Mouse (Mus musculus): Measurements from ENCODE around the gene Becn1. TPM values are rescaled to one million over a fixed set of nuclear protein-coding genes. Genes with fewer than 3 reads are reported as not detected.
A peak's percentile ranks its signal among the peaks of the same experiment; 100 is the strongest.

Becn1 gene
- polyA plus RNA-seq, 1 experiment from 2014 or later: 128 TPM

DNA sequence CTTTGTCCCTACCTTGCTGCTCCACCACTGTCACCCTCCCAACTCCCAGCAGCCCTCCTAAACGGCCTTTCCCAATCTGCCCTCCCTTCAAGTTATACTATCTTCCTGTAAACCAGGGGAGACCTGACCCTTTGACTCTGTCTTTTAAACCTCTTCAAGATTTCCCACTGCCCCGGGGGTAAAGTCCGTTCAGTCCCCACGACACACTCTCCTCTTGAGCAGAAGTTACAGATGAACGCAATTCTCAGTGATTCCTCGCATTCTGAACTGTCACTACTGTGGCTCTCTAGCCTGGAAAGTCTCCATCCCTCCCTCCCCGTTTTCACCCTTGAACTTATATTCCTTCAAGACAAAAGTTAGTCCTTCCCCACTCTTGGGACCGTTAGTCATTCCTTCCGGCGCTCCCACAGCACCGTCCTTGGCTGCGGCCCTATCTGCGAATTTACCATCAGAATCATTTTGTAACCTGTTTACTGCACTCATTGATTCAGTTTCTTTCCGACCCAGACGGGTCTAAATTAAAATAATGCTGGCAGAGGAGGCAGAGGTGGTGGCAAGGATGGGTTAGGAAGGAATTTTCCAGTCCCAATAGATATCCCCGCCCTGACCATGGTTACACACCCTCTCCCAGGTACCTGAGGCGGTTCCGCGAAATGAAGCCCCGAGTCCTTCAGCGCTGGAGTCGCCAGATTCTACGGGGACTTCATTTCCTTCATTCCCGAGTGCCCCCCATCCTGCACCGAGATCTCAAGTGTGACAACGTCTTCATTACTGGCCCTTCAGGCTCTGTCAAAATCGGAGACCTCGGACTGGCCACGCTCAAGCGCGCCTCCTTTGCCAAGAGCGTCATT lies 38.7 kb downstream of the Becn1 start:
- Histone ChIP-seq H3K4me3 (peak overlapping the region; percentile 75), H3K4me1 (peaks cover 68% of the 10 kb centered on the region), H3K27me3 (replicated peaks) (peaks cover 58% of the 10 kb centered on the region), H3K4me2 (peak overlapping the region; percentile 99), H3K9ac (peak overlapping the region; percentile 54), H3K9me3 (no peaks in the 10 kb centered on the region), H3K27ac (replicated peaks) (no peak overlapping the region), H3K36me3 (peaks cover 11% of the 10 kb centered on the region; the same call in 1 of the 2 replicates)
- no peak for ATAC-seq (ENCODE audit: extremely low read depth, insufficient number of reproducible peaks, low FRiP score, low TSS enrichment)
- WGBS: 10% methylated on average over 32 of the region's 32 CpGs

DNA sequence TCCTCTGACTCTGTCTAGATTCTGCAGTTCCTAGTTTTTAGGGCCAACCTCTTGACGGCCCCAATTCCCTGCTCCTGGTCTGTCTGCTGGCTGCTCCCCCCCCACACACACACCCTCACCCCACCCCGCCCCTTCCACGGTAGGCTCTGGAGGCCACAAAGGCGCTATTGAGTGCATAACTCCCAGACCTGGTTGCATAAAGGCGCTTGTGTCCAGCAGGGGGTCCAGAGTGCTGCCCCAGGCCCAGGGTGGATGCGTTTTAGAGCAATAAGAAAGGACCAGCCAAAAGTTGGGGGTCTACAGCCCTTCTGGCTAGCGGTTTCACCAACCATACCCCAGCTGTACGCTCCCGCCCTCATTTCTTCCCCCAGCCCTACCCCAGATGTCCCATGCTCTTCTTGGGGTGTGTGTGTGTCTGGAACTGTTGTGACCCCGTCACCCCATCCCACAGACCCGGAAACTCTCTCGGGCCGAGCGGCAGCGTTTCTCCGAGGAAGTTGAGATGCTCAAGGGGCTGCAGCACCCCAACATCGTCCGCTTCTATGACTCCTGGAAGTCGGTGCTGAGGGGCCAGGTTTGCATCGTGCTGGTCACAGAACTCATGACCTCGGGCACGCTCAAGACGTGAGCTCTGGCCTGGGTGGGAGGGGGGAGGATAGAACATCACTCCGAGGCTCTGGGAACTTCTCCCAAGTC lies 39.7 kb downstream of the Becn1 start:
- Histone ChIP-seq H3K4me1 (peaks cover 77% of the 10 kb centered on the region), H3K9me3 (no peaks in the 10 kb centered on the region), H3K36me3 (peaks cover 18% of the 10 kb centered on the region), H3K4me2 (peak overlapping the region; percentile 99), H3K27ac (replicated peaks) (no peak overlapping the region), H3K4me3 (peak overlapping the region; percentile 75), H3K27me3 (replicated peaks) (peaks cover 53% of the 10 kb centered on the region), H3K9ac (peak overlapping the region; percentile 88)
- ATAC-seq (ENCODE audit: extremely low read depth, insufficient number of reproducible peaks, low FRiP score, low TSS enrichment): no peak
- WGBS: 3% methylated on average over 24 of the region's 24 CpGs

DNA sequence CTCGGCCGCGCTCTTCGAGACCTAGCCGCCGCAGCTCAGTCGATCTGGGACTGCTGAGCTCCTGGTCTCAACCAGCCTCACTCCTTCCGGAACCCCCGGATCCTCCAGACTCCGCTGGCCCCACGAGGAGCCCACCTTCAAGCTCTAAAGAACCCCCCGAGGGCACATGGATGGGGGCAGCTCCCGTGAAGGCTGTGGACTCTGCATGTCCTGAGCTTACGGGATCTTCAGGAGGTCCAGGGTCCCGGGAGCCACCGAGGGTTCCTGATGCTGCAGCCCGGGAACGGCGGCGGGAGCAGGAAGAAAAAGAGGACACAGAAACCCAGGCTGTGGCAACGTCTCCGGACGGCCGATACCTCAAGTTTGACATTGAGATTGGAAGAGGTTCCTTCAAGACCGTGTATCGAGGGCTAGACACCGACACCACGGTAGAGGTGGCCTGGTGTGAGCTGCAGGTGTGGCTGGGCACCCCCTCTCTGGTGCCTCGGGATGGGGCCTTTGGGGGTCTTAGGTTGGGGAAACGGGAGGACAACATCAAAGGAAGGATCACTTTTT lies 41.2 kb downstream of the Becn1 start:
- under 1% methylated on average over 30 of the region's 30 CpGs for WGBS
- Histone ChIP-seq H3K9ac (peak overlapping the region; percentile 88), H3K27ac (replicated peaks) (peak overlapping the region; percentile 90), H3K4me2 (peak overlapping the region; percentile 99), H3K4me3 (peak overlapping the region; percentile 75), H3K36me3 (peaks cover 18% of the 10 kb centered on the region), H3K9me3 (no peaks in the 10 kb centered on the region), H3K4me1 (peaks cover 87% of the 10 kb centered on the region), H3K27me3 (replicated peaks) (peaks cover 39% of the 10 kb centered on the region)
- ATAC-seq (ENCODE audit: extremely low read depth, insufficient number of reproducible peaks, low FRiP score, low TSS enrichment): no peak

DNA sequence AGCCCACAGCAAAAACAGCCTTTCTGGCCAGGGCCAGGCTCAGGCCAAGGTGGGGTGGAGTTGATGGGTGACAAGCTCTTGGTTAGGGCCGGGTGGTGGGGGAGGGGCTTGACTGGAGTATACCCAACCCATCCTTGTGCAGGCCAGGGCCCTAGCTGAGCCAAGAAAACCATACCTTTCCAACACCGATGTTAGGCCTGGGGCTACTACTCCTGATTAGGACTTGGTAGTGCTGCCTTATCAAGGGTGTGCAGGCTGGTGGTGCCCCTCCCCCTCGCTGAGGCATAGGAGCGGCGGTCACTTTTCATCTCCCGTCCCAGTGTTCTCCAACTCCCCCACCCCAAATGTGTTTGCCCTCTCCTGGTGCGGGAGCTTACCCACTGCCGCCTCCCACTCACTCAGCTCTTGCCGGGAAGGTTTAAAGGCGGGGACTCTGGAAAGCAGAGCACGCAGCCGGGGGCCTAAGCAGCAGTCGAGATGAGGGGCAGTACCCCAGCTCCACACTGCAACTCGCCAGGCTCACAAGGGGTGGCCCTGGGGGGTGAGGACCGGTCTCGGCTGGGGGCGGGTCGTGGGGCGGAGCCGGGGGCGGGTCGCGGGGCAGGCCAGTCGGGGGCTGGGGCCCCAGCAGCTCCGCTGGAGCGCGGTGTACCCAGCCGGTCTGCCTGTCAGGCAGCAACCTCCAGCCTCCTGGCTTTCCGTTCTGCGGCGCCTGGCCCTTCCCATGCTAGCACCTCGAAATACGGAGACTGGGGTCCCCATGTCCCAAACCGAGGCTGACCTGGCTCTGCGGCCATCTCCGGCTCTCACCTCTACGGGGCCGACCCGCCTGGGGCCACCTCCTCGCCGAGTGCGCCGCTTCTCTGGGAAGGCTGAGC lies 41.9 kb downstream of the Becn1 start, which contains the start of gene Wnk4:
Gene Wnk4 (plus strand): TSS at position 620 of the 878 bp plus-strand sequence.
- Histone ChIP-seq H3K36me3 (peaks cover 18% of the 10 kb centered on the region), H3K4me3 (peak within 1 kb of the TSS; percentile 75), H3K9ac (peak within 1 kb of the TSS; percentile 88), H3K4me1 (peaks cover 86% of the 10 kb centered on the region), H3K9me3 (no peaks in the 10 kb centered on the region), H3K27ac (replicated peaks) (peak within 1 kb of the TSS; percentile 90), H3K4me2 (peak within 1 kb of the TSS; percentile 99), H3K27me3 (replicated peaks) (peaks cover 32% of the 10 kb centered on the region)
- WGBS: 1% methylated on average over 43 of the region's 43 CpGs
- ATAC-seq (ENCODE audit: extremely low read depth, insufficient number of reproducible peaks, low FRiP score, low TSS enrichment): peak; percentile 81

DNA sequence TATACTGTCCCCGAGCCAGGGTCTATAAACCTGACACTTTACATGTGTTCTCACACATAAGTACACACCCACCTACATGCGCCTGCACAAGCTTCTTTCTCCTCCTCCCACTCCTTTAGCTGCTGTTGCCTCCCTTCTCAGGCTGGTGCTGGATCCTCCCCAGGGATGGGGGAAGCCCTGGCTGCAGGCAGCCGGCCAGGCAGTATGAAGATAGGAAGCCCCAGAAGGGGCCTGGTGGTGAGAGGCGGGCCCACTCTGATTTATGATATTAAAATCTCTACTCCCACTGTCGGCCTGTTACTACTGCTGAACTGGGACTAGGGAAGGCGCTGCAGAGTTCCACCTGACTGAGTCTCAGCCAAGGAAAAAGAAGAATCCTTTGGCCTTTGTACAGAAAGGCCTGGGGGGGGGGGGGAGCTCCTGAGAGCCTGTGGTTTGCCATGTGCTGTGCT lies 42.8 kb downstream of the Becn1 start:
- WGBS: 27% methylated on average over 6 of the region's 6 CpGs
- peak overlapping the region; percentile 75 for H3K4me3 ChIP-seq
- peaks cover 18% of the 10 kb centered on the region for H3K36me3 ChIP-seq
- peaks cover 87% of the 10 kb centered on the region for H3K4me1 ChIP-seq
- peaks cover 24% of the 10 kb centered on the region for H3K27me3 ChIP-seq (replicated peaks)
- H3K27ac ChIP-seq (replicated peaks): peak overlapping the region; percentile 90
- H3K4me2 ChIP-seq: peak overlapping the region; percentile 99
- H3K9ac ChIP-seq: peak overlapping the region; percentile 88
- ATAC-seq (ENCODE audit: extremely low read depth, insufficient number of reproducible peaks, low FRiP score, low TSS enrichment): no peak
- no peaks in the 10 kb centered on the region for H3K9me3 ChIP-seq

DNA sequence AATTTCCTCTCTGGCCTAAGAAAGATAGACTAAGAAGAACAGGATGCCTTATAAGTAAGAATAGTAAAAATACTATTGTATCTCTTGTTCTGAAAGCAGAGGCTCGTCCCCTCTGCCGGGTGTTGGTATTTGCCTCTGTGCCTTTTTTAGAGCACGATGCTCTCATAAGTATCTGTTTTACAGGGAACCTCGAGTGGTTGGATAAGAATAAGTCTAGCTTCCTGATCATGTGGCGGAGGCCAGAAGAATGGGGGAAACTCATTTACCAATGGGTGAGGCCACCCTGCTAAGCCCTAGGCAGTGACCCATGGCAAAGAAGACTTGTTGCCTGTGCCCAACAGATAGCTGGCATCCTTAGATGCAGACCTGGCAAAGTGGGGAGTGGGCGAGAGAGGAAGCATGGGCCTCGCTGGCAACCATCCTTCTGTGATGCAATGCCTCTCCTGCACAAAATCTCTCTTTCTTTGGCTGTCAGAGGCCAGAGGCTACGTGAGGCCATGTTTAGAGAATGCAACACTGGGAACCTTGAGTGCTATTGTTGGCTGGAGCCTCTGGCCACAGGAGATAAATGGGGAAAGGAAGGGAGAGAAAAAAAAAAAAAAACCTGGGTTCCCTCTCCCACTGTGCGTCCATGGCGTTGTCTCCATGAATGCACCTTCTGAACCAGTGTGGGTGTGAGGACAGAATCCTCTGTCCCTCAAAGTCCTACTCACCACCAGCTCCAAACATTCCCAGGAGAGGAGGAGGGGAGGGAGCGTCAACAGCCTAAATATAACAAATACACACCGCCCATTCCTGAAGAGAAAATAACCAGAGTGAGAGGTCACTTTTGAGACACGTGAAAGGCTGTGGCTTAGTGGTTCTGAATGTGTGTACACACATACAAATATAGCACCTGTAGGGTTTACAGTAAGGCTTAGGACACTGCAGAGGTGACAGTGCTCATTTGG lies 46.0 kb downstream of the Becn1 start:
- 0 out of 2 replicates have a peak overlapping the region, but pooled peaks have one; percentile 20 for H3K9ac ChIP-seq
- ATAC-seq (ENCODE audit: extremely low read depth, insufficient number of reproducible peaks, low FRiP score, low TSS enrichment): no peak
- peaks cover 18% of the 10 kb centered on the region for H3K36me3 ChIP-seq
- 54% methylated on average over 13 of the region's 13 CpGs for WGBS
- no peaks in the 10 kb centered on the region for H3K27me3 ChIP-seq (replicated peaks)
- no peak overlapping the region for H3K4me3 ChIP-seq
- H3K4me2 ChIP-seq: 0 out of 2 replicates have a peak overlapping the region, but pooled peaks have one; percentile 10
- no peaks in the 10 kb centered on the region for H3K9me3 ChIP-seq
- H3K27ac ChIP-seq (replicated peaks): peak overlapping the region; percentile 83
- H3K4me1 ChIP-seq: peaks cover 70% of the 10 kb centered on the region

DNA sequence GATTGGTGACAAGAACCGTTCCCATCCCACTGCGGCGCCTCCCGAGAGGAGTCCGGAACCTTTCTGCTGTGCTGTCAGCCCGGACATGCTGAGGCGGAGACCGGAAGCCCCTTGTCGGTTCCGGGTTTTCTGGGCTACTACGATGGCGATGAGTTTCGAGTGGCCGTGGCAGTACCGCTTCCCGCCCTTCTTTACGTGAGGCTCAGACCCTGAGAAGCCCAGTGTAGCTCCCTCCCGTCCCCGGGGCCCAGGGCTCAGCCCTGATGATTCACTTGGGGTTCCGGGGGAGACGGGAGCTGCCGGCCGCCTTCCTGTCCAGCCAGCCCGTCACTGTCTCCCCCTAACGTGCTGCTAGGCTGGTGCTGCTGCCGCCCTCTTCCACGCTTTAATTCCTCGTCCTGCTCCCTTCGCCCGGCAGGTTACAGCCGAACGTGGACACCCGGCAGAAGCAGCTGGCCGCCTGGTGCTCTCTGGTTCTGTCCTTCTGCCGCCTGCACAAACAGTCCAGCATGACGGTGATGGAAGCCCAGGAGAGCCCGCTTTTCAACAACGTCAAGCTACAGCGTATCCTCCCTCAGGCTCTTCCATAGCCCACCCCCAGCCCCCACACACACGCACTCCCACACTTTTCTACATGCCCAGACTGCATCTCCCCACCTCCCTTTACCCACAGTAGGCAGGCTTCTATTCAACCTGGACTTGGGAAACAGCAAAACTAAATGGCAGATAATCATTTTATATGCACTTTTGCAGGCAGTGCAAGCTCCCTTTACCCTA lies 48.3 kb downstream of the Becn1 start, which contains the start of gene Vps25:
Gene Vps25 (plus strand): TSS at position 95 of the 777 bp plus-strand sequence.
- peak; percentile 63 for ATAC-seq (ENCODE audit: extremely low read depth, insufficient number of reproducible peaks, low FRiP score, low TSS enrichment)
- Histone ChIP-seq H3K4me1 (peaks cover 55% of the 10 kb centered on the region), H3K27ac (replicated peaks) (peak within 1 kb of the TSS; percentile 95), H3K9ac (peak within 1 kb of the TSS; percentile 96), H3K4me2 (peak within 1 kb of the TSS; percentile 91), H3K9me3 (no peaks in the 10 kb centered on the region), H3K36me3 (peaks cover 16% of the 10 kb centered on the region), H3K27me3 (replicated peaks) (0 out of 2 replicates have a peak, but pooled peaks cover 3% of the 10 kb centered on the region), H3K4me3 (peak within 1 kb of the TSS; percentile 94)
- WGBS: 0% methylated on average over 40 of the region's 40 CpGs

DNA sequence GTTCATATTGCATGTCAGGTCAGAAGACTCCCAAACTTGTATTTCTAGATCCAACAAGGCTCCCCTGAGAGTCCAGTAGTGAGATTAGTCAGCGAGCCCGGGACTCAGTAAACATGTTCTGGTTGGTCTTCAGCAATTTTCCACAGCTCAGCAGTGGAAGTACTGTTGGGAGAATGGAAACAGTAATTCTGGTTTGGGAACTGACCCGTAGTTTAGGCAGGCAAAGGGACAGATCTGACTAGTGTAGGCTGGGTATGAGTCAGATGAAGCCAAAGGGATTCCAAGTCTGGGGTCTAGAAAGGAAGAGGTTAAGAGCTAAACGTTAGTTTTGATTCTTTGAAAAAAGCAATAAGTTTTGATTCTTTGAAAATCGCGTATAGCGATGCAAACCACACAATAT lies 49.1 kb downstream of the Becn1 start:
- peak overlapping the region; percentile 91 for H3K4me2 ChIP-seq
- peak overlapping the region; percentile 96 for H3K9ac ChIP-seq
- peaks cover 9% of the 10 kb centered on the region for H3K27me3 ChIP-seq (replicated peaks)
- no peak for ATAC-seq (ENCODE audit: extremely low read depth, insufficient number of reproducible peaks, low FRiP score, low TSS enrichment)
- 9% methylated on average over 7 of the region's 7 CpGs for WGBS
- peaks cover 50% of the 10 kb centered on the region for H3K4me1 ChIP-seq
- peak overlapping the region; percentile 95 for H3K27ac ChIP-seq (replicated peaks)
- H3K4me3 ChIP-seq: peak overlapping the region; percentile 94
- no peaks in the 10 kb centered on the region for H3K9me3 ChIP-seq
- peaks cover 10% of the 10 kb centered on the region for H3K36me3 ChIP-seq

DNA sequence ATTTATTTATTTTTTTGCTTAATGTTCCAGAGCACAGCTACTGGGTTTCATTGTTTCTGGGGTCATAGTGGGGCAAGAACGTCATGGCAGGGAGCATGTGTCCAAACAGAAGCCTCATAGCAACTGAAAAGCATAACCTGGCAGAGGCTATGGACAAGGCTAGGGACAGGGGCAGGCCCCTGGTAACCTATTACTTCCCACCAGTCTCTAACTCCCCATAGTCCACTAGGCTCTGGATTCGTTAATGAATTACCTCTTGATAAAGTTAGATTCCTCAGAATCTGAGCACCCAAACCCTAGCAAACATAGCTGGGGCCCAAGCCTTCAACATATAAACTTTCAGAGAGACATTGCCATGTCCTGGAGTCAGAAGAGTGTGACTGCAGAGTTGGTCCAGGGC lies 51.1 kb downstream of the Becn1 start:
- H3K4me2 ChIP-seq: no peak overlapping the region
- no peak for ATAC-seq (ENCODE audit: extremely low read depth, insufficient number of reproducible peaks, low FRiP score, low TSS enrichment)
- H3K27ac ChIP-seq (replicated peaks): no peak overlapping the region
- H3K9ac ChIP-seq: no peak overlapping the region
- 65% methylated on average over 2 of the region's 2 CpGs for whole genome bisulfite sequencing
- H3K4me1 ChIP-seq: peaks cover 43% of the 10 kb centered on the region
- H3K36me3 ChIP-seq: no peaks in the 10 kb centered on the region
- no peaks in the 10 kb centered on the region for H3K9me3 ChIP-seq
- H3K27me3 ChIP-seq (replicated peaks): peaks cover 28% of the 10 kb centered on the region
- no peak overlapping the region for H3K4me3 ChIP-seq

All from heart, embryonic 13.5 days (tissue).